Mouse (Mus musculus) Patski (cell line): ENCODE results near the gene Bcl2l12. TPM values are rescaled to one million over a fixed set of nuclear protein-coding genes. Genes with fewer than 3 reads are reported as not detected.
A peak's percentile ranks its signal among the peaks of the same experiment; 100 is the strongest.

ENCODE experiments used
- ATAC-seq: fragments of 100-300 bp; one replicate; pipeline ENCODE4 v1.8.0; 2021
- CTCF ChIA-PET: fragments of 350-600 bp; sonication (Branson Sonifier 250); formaldehyde crosslinking; loops from one replicate; lab custom pipeline; 2022; ENCODE audit warnings: inconsistent platforms; lab: Charles Lee
- POLR2A ChIA-PET: fragments of 350-600 bp; sonication (Branson Sonifier 250); formaldehyde crosslinking; loops from one replicate; lab custom pipeline; 2022; ENCODE audit warnings: antibody characterized with exemption, inconsistent platforms; lab: Charles Lee
- DNase-seq: peaks from one replicate; pipeline ENCODE4 v3.0.0-alpha.2; 2011; ENCODE audit warnings: low read depth, low spot score
- H3K27me3 ChIP-seq: fragments of 371-371 bp; one replicate; pipeline ENCODE4 v1.5.1; 2021
- CTCF ChIP-seq: fragments of 100-300 bp; IDR thresholded peaks from one replicate; pipeline ENCODE4 v1.5.1; 2021
- in situ Hi-C: fragments of 300-500 bp; cut with MboI; formaldehyde crosslinking; loops from 3 replicates; pipeline ENCODE4 v1.11.1; 2018; ENCODE audit warnings: low pct_unique_long_range_greater_than_20kb, mixed read lengths
- polyA plus RNA-seq: library from polyadenylated mRNA; unstranded; gene quantifications from one replicate; pipeline ENCODE4 v1.2.3, GENCODE M21; 2021

The Bcl2l12 gene
- polyA plus RNA-seq, 1 experiment from 2014 or later, result 19.9 TPM

GRCm38 (mm10) chr7:45008411-45008810 lies 9.9 kb upstream of the Bcl2l12 start:
- H3K27me3 ChIP-seq, result no peaks in the 10 kb centered on the region
- ATAC-seq, result no peak
- DNase-seq, result no peak
- ChIA-PET POLR2A (no interaction called here), CTCF (no interaction called here)
- no peak for TF ChIP-seq CTCF
- in situ Hi-C loops, result no loop called here

GRCm38 (mm10) chr7:45007846-45008245 lies 9.3 kb upstream of the Bcl2l12 start:
- no peaks in the 10 kb centered on the region for H3K27me3 ChIP-seq
- TF ChIP-seq CTCF, result no peak
- no peak for DNase-seq
- no peak for ATAC-seq
- POLR2A ChIA-PET, result no interaction called here
- in situ Hi-C loops, result no loop called here
- CTCF ChIA-PET, result no interaction called here

- ATAC-seq (no peak), DNase-seq (no peak)
- POLR2A ChIA-PET, result no interaction called here
- CTCF ChIA-PET, result no interaction called here
- in situ Hi-C loops, result no loop called here
- TF ChIP-seq CTCF, result no peak
- H3K27me3 ChIP-seq, result no peaks in the 10 kb centered on the region
These were observed 8.6 kb upstream of the Bcl2l12 start for GRCm38 (mm10) chr7:45007141-45007540.

- TF ChIP-seq CTCF, result no peak
- no peaks in the 10 kb centered on the region for H3K27me3 ChIP-seq
- ATAC-seq, result no peak
- ChIA-PET CTCF (no interaction called here), POLR2A (interaction anchor here (1.2 kb wide), 1 partner anchor 11 kb away, joined by 3 read pairs; no protein-coding TSS in a partner anchor)
- in situ Hi-C loops, result no loop called here
- no peak for DNase-seq
These were observed 8.0 kb upstream of the Bcl2l12 start for GRCm38 (mm10) chr7:45006503-45006902.

- ChIA-PET POLR2A (interaction anchor here (1.2 to 2.6 kb wide), 2 partner anchors 9 to 12 kb away, joined by 3 to 17 read pairs; no protein-coding TSS in a partner anchor), CTCF (interaction anchor here (0.9 to 1.6 kb wide), 2 partner anchors 9 to 10 kb away, joined by 3 to 4 read pairs; no protein-coding TSS in a partner anchor)
- no peaks in the 10 kb centered on the region for H3K27me3 ChIP-seq
- ATAC-seq (no peak), DNase-seq (no peak)
- in situ Hi-C loops, result no loop called here
- TF ChIP-seq CTCF, result no peak
These were observed 6.9 kb upstream of the Bcl2l12 start for GRCm38 (mm10) chr7:45005321-45005992.

- no peak for TF ChIP-seq CTCF
- ATAC-seq (no peak), DNase-seq (no peak)
- no peaks in the 10 kb centered on the region for H3K27me3 ChIP-seq
- ChIA-PET POLR2A (interaction anchor here (2.6 kb wide), 1 partner anchor 10 kb away, joined by 17 read pairs; no protein-coding TSS in a partner anchor), CTCF (interaction anchor here (1.2 to 1.6 kb wide), 2 partner anchors 10 to 20 kb away, joined by 3 to 4 read pairs; no protein-coding TSS in a partner anchor)
- in situ Hi-C loops, result no loop called here
These were observed 6.0 kb upstream of the Bcl2l12 start for GRCm38 (mm10) chr7:45004546-45004945.

- DNase-seq (no peak), ATAC-seq (peak; percentile 8)
- ChIA-PET CTCF (interaction anchor here (0.9 to 1.6 kb wide), 2 partner anchors 10 to 64 kb away, joined by 3 to 4 read pairs; no protein-coding TSS in a partner anchor), POLR2A (interaction anchor here (1.2 to 1.4 kb wide), 2 partner anchors 11 to 15 kb away, joined by 5 to 7 read pairs; partner anchors contain the start of gene Rras)
- no peak for TF ChIP-seq CTCF
- in situ Hi-C loops, result no loop called here
- H3K27me3 ChIP-seq, result no peaks in the 10 kb centered on the region
These were observed 3.9 kb upstream of the Bcl2l12 start for GRCm38 (mm10) chr7:45002440-45002839.

GRCm38 (mm10) chr7:45000539-45001114 lies 2.1 kb upstream of the Bcl2l12 start:
- H3K27me3 ChIP-seq, result no peaks in the 10 kb centered on the region
- POLR2A ChIA-PET, result interaction anchor here (0.6 to 1.2 kb wide), 2 partner anchors 14 to 403 kb away, joined by 4 read pairs; partner anchors contain the start of gene Prmt1
- CTCF ChIA-PET, result no interaction called here
- DNase-seq (no peak), ATAC-seq (no peak)
- in situ Hi-C loops, result no loop called here
- no peak for TF ChIP-seq CTCF

- CTCF ChIA-PET, result no interaction called here
- no peak for ATAC-seq
- TF ChIP-seq CTCF, result no peak
- POLR2A ChIA-PET, result interaction anchor here (1.2 kb wide), 1 partner anchor 13 kb away, joined by 4 read pairs; the partner anchor contains the start of gene Prmt1
- H3K27me3 ChIP-seq, result no peaks in the 10 kb centered on the region
- no peak for DNase-seq
- in situ Hi-C loops, result no loop called here
These were observed 1.2 kb upstream of the Bcl2l12 start for GRCm38 (mm10) chr7:44999753-45000152.

- ChIA-PET POLR2A (interaction anchor here (0.6 to 1.8 kb wide), 3 partner anchors 9 to 126 kb away, joined by 4 to 10 read pairs (median 6); partner anchors contain the start of gene Scaf1), CTCF (no interaction called here)
- in situ Hi-C loops, result no loop called here
- no peaks in the 10 kb centered on the region for H3K27me3 ChIP-seq
- ATAC-seq, result no peak
- DNase-seq, result no peak
- TF ChIP-seq CTCF, result no peak
These were observed 528 bp downstream of the Bcl2l12 start for GRCm38 (mm10) chr7:44997940-44998428.
